ENCODE assay signal across 8 mouse cellular contexts in genomic region chr19:12500124-12500523, GRCm38 (mm10). TPM values are rescaled to one million over a fixed set of nuclear protein-coding genes. Genes with fewer than 3 reads are reported as not detected.
DNase-seq lines count a peak whose midpoint lies in the region; ATAC-seq and TF ChIP-seq lines count a peak whose summit lies in the region.

No protein-coding gene starts in this region.

- intact Hi-C loops in heart, postnatal 14 days (cut with DNase I) = loop anchor here (5.0 kb wide), 2 partner anchors 33 to 68 kb away; no protein-coding TSS in a partner anchor
- intact Hi-C loops in left cerebral cortex, postnatal 4 days (cut with DNase I) = loop anchor here (5.0 kb wide), 1 partner anchor 488 kb away; no protein-coding TSS in a partner anchor

- H3K27ac ChIP-seq in testis, adult 2 months (ENCODE audit: control insufficient read depth, insufficient read depth, low read depth, low read length) = peak overlapping the region; percentile 90
- H3K27ac ChIP-seq in forebrain, embryonic 12.5 days = peak overlapping the region; percentile 95
- peak overlapping the region; percentile 95 for H3K27ac ChIP-seq in midbrain, postnatal 0 days (ENCODE audit: low read depth, low read length)

- no peaks in the 10 kb centered on the region for H3K36me3 ChIP-seq in testis, adult 2 months (ENCODE audit: control insufficient read depth, insufficient read depth, low read length)
- peaks cover 17% of the 10 kb centered on the region for H3K36me3 ChIP-seq in forebrain, embryonic 12.5 days (replicated peaks)
- H3K36me3 ChIP-seq in midbrain, postnatal 0 days (ENCODE audit: insufficient read depth, low read length) = peaks cover 5% of the 10 kb centered on the region; the same call in 1 of the 2 replicates

- peak overlapping the region; percentile 91 for H3K9ac ChIP-seq in forebrain, embryonic 12.5 days
- H3K9ac ChIP-seq in midbrain, postnatal 0 days (replicated peaks; ENCODE audit: low read length, poor library complexity, severe bottlenecking) = peak overlapping the region; percentile 94

- no peak for DNase-seq in testis, postnatal 10 days (ENCODE audit: low spot score)
- DNase-seq in heart, postnatal 14 days = peak; percentile 47 to 50
- DNase-seq in left cerebral cortex, postnatal 4 days = peak; percentile 49
- peak; percentile 72 for DNase-seq in midbrain, postnatal 0 days (ENCODE audit: low spot score)
- no peak for DNase-seq in T-cell, adult 2 months (ENCODE audit: low spot score)

- H3K9me3 ChIP-seq in forebrain, embryonic 12.5 days = no peaks in the 10 kb centered on the region
- no peaks in the 10 kb centered on the region for H3K9me3 ChIP-seq in midbrain, postnatal 0 days (ENCODE audit: low read length)

- peak; percentile 38; the same call in 1 of the 2 replicates for TF ChIP-seq POLR2A in testis, adult 2 months (IDR thresholded peaks at IDR 0.05; ENCODE audit: control insufficient read depth, low read depth, low read length)

- no peak for TF ChIP-seq CTCF in testis, adult 2 months (IDR thresholded peaks at IDR 0.05; ENCODE audit: control insufficient read depth, insufficient read depth, insufficient replicate concordance, low read depth, low read length)
- TF ChIP-seq CTCF in midbrain, postnatal 0 days (IDR thresholded peaks at IDR 0.05) = no peak

- H3K4me2 ChIP-seq in forebrain, embryonic 12.5 days = peak overlapping the region; percentile 81
- peak overlapping the region; percentile 87 for H3K4me2 ChIP-seq in midbrain, postnatal 0 days (ENCODE audit: low read depth, low read length, poor library complexity, severe bottlenecking)

- H3K4me3 ChIP-seq in testis, adult 2 months (ENCODE audit: control insufficient read depth, low read depth, low read length) = peak overlapping the region; percentile 84
- H3K4me3 ChIP-seq in forebrain, embryonic 12.5 days (replicated peaks) = peak overlapping the region; percentile 87
- peak overlapping the region; percentile 99 for H3K4me3 ChIP-seq in midbrain, postnatal 0 days (ENCODE audit: low read depth, low read length)

- H3K4me1 ChIP-seq in testis, adult 2 months (ENCODE audit: control insufficient read depth, insufficient read depth, low read length) = peaks cover 16% of the 10 kb centered on the region
- peaks cover 50% of the 10 kb centered on the region for H3K4me1 ChIP-seq in forebrain, embryonic 12.5 days
- H3K4me1 ChIP-seq in midbrain, postnatal 0 days (ENCODE audit: insufficient read depth, low read length) = peaks cover 11% of the 10 kb centered on the region; the same call in 1 of the 2 replicates

- no peaks in the 10 kb centered on the region for H3K27me3 ChIP-seq in testis, adult 2 months (ENCODE audit: control insufficient read depth, insufficient read depth, low read length)
- no peaks in the 10 kb centered on the region for H3K27me3 ChIP-seq in forebrain, embryonic 12.5 days
- H3K27me3 ChIP-seq in midbrain, postnatal 0 days (ENCODE audit: insufficient read depth, low read length) = no peaks in the 10 kb centered on the region

- ATAC-seq in forebrain, embryonic 12.5 days (ENCODE audit: low FRiP score) = peak; percentile 42; the same call in 1 of the 2 replicates
- no peak for ATAC-seq in midbrain, postnatal 0 days (ENCODE audit: low FRiP score)
- no peak for ATAC-seq in erythroid progenitor cell, adult 5-6 weeks (replicated peaks; ENCODE audit: low FRiP score, poor library complexity, severe bottlenecking)

- 0% methylated on average over 3 of the region's 3 CpGs for WGBS in forebrain, embryonic 12.5 days
- WGBS in midbrain, postnatal 0 days = 0% methylated on average over 3 of the region's 3 CpGs

RNA-seq across cellular contexts. Expression of gene Dtx4, which starts 1.1 kb away (rescaled TPM):
- 5.7 and 6.0 TPM in 2 replicates for polyA plus RNA-seq in testis, adult 2 months (2012; rRNA removed)
- 34.2 and 37.4 TPM in 2 replicates for polyA plus RNA-seq in forebrain, embryonic 12.5 days (2016; fragmentation: Nextera tagmentation; extraction: Ambion mirVana)
- 1 to 10 TPM; 7.6 to 9.7 TPM for total RNA-seq in heart, postnatal 14 days (2021)
- 100 to 1,000 TPM; 124 to 146 TPM for total RNA-seq in left cerebral cortex, postnatal 4 days (2021)
- total RNA-seq in midbrain, postnatal 0 days (2014; rRNA removed) = 57.5 and 63.1 TPM in 2 replicates
- polyA plus RNA-seq in midbrain, postnatal 0 days (2015; fragmentation: Nextera tagmentation; extraction: Ambion mirVana) = 24.3 and 26.3 TPM in 2 replicates
- total RNA-seq in erythroid progenitor cell, adult 5-6 weeks (2015; ENCODE audit: low replicate concordance) = 5.8 and 7.1 TPM in 2 replicates
- total RNA-seq in erythroid progenitor cell, adult 5-6 weeks (2017; ENCODE audit: low replicate concordance) = 1.2 and 2.6 TPM in 2 replicates

RNA-seq across cellular contexts. Expression of gene Mpeg1, which starts 39.5 kb away (rescaled TPM):
- 2.8 and 3.3 TPM in 2 replicates for polyA plus RNA-seq in testis, adult 2 months (2012; rRNA removed)
- polyA plus RNA-seq in forebrain, embryonic 12.5 days (2016; fragmentation: Nextera tagmentation; extraction: Ambion mirVana) = 0.37 and 0.55 TPM in 2 replicates
- 1 to 10 TPM; 6.6 to 7.1 TPM for total RNA-seq in heart, postnatal 14 days (2021)
- 1 to 10 TPM; 3.7 to 5.0 TPM for total RNA-seq in left cerebral cortex, postnatal 4 days (2021)
- 2.7 and 4.2 TPM in 2 replicates for total RNA-seq in midbrain, postnatal 0 days (2014; rRNA removed)
- 0.83 and 0.88 TPM in 2 replicates for polyA plus RNA-seq in midbrain, postnatal 0 days (2015; fragmentation: Nextera tagmentation; extraction: Ambion mirVana)
- 61.6 and 71.0 TPM in 2 replicates for total RNA-seq in erythroid progenitor cell, adult 5-6 weeks (2015; ENCODE audit: low replicate concordance)
- 23.0 and 36.1 TPM in 2 replicates for total RNA-seq in erythroid progenitor cell, adult 5-6 weeks (2017; ENCODE audit: low replicate concordance)

RNA-seq across cellular contexts. Expression of gene Fam111a, which starts 45.4 kb away (rescaled TPM):
- 0.07 and 0.11 TPM in 2 replicates for polyA plus RNA-seq in testis, adult 2 months (2012; rRNA removed)
- polyA plus RNA-seq in forebrain, embryonic 12.5 days (2016; fragmentation: Nextera tagmentation; extraction: Ambion mirVana) = 17.9 and 18.4 TPM in 2 replicates
- total RNA-seq in heart, postnatal 14 days (2021) = 1 to 10 TPM; 5.8 to 7.3 TPM
- total RNA-seq in left cerebral cortex, postnatal 4 days (2021) = 1 to 10 TPM; 6.3 to 7.6 TPM
- 2.3 and 4.2 TPM in 2 replicates for total RNA-seq in midbrain, postnatal 0 days (2014; rRNA removed)
- polyA plus RNA-seq in midbrain, postnatal 0 days (2015; fragmentation: Nextera tagmentation; extraction: Ambion mirVana) = 2.4 and 2.7 TPM in 2 replicates
- 154 and 179 TPM in 2 replicates for total RNA-seq in erythroid progenitor cell, adult 5-6 weeks (2015; ENCODE audit: low replicate concordance)
- 182 and 186 TPM in 2 replicates for total RNA-seq in erythroid progenitor cell, adult 5-6 weeks (2017; ENCODE audit: low replicate concordance)

Comparison
In these comparisons a context has a peak if more than half of its experiments do, and no peak if none do; other contexts are left out.
1. DNase-seq: peak in heart, postnatal 14 days (2 of 2), left cerebral cortex, postnatal 4 days (single experiment) and midbrain, postnatal 0 days (single experiment); none in testis, postnatal 10 days (single experiment) and T-cell, adult 2 months (single experiment).
2. RNA of gene Fam111a, which starts 45.4 kb away (total RNA-seq): 154 to 186 TPM in erythroid progenitor cell, adult 5-6 weeks; 6.3 to 7.6 TPM in left cerebral cortex, postnatal 4 days, 5.8 to 7.3 TPM in heart, postnatal 14 days and 2.3 to 4.2 TPM in midbrain, postnatal 0 days; every median in the first group is over 10 times any median in the second.
3. Peak in every context shown above with its lines, with median percentiles within 50 percentile points of each other: H3K27ac ChIP-seq and H3K4me3 ChIP-seq.